In the genomic region with DNA sequence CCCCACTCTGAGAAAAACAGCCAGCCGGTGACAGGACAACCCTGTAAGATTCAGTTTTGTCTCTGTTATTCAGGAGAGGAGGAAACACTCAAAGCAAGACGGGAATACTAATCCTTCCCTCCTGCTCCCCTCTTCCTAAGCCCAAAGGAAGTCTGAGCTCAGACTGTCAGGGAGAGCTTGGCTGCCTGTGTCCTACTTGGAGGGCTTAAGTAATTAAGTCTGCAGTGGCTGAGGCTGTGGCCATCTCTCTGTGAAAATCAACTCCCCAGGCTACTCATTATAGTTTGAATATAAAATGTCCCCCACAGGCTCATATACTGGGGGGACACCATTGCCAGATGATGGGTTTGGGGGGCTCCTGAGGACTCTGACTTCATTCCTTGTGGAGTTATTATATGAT, we compare ENCODE assay signal across 25 mouse cellular contexts. TPM values are rescaled to one million over a fixed set of nuclear protein-coding genes. Genes with fewer than 3 reads are reported as not detected.
DNase-seq lines count a peak whose midpoint lies in the region; ATAC-seq and TF ChIP-seq lines count a peak whose summit lies in the region.
"Had no signal": no experiment of that assay in that cellular context is flagged by ENCODE, and none has a peak within 500 bp of the region (broad histone marks: within the 10 kb centered on the region; RNA-seq: fewer than 3 reads in every experiment).

No protein-coding gene starts in this region.

- WGBS in forebrain, postnatal 0 days: 34% methylated on average over 2 of the region's 2 CpGs
- 52% methylated on average over 2 of the region's 2 CpGs for WGBS in forebrain, embryonic 10.5 days
- WGBS in hindbrain, embryonic 15.5 days: 65% methylated on average over 2 of the region's 2 CpGs
- WGBS in midbrain, postnatal 0 days: 23% methylated on average over 2 of the region's 2 CpGs
- WGBS in heart, embryonic 10.5 days: 60% methylated on average over 2 of the region's 2 CpGs

- H3K4me2 ChIP-seq in forebrain, postnatal 0 days (ENCODE audit: low read depth): no peak overlapping the region
- no peak overlapping the region for H3K4me2 ChIP-seq in hindbrain, embryonic 15.5 days
- no peak overlapping the region for H3K4me2 ChIP-seq in midbrain, postnatal 0 days (ENCODE audit: low read depth, low read length, poor library complexity, severe bottlenecking)
- H3K4me2 ChIP-seq: kidney, embryonic 15.5 days; limb, embryonic 12.5 days; liver, embryonic 12.5 days; lung, embryonic 14.5 days; stomach, embryonic 15.5 days had no signal

- no peak for DNase-seq in forebrain, postnatal 0 days
- DNase-seq in forebrain, embryonic 10.5 days (ENCODE audit: extremely low spot score, low spot score): no peak
- no peak for DNase-seq in midbrain, postnatal 0 days (ENCODE audit: low spot score)
- DNase-seq in heart, embryonic 10.5 days (ENCODE audit: low spot score): no peak
- no peak for DNase-seq in heart, adult 11 months
- DNase-seq: cerebellum, adult 18-20 months; cerebellum, postnatal 25 days; embryo, embryonic 11 days; heart, postnatal 36 days; lung, embryonic 14.5 days; right cerebral cortex, postnatal 25 days; thymus, adult 18-20 months; thymus, postnatal 4 days had no signal

- H3K9me3 ChIP-seq in forebrain, postnatal 0 days (ENCODE audit: low read length): no peaks in the 10 kb centered on the region
- no peaks in the 10 kb centered on the region for H3K9me3 ChIP-seq in forebrain, embryonic 10.5 days
- H3K9me3 ChIP-seq in hindbrain, embryonic 15.5 days: no peaks in the 10 kb centered on the region
- H3K9me3 ChIP-seq in midbrain, postnatal 0 days (ENCODE audit: low read length): no peaks in the 10 kb centered on the region
- H3K9me3 ChIP-seq in heart, embryonic 10.5 days: no peaks in the 10 kb centered on the region
- H3K9me3 ChIP-seq: kidney, embryonic 15.5 days; limb, embryonic 12.5 days; liver, embryonic 12.5 days; stomach, embryonic 15.5 days had no signal

- no peak overlapping the region for H3K4me3 ChIP-seq in forebrain, postnatal 0 days (ENCODE audit: low read depth, low read length)
- H3K4me3 ChIP-seq in forebrain, embryonic 10.5 days: no peak overlapping the region
- no peak overlapping the region for H3K4me3 ChIP-seq in bone marrow macrophage, adult 2 months (ENCODE audit: insufficient read depth, low read length)
- H3K4me3 ChIP-seq in hindbrain, embryonic 15.5 days: no peak overlapping the region
- no peak overlapping the region for H3K4me3 ChIP-seq in midbrain, postnatal 0 days (ENCODE audit: low read depth, low read length)
- H3K4me3 ChIP-seq in heart, embryonic 10.5 days: no peak overlapping the region
- H3K4me3 ChIP-seq: kidney, embryonic 15.5 days; limb, embryonic 12.5 days; liver, embryonic 12.5 days; stomach, embryonic 15.5 days had no signal

- H3K4me1 ChIP-seq in forebrain, postnatal 0 days (ENCODE audit: insufficient read depth): no peaks in the 10 kb centered on the region
- 0 out of 2 replicates have a peak, but pooled peaks cover 6% of the 10 kb centered on the region for H3K4me1 ChIP-seq in forebrain, embryonic 10.5 days
- H3K4me1 ChIP-seq in bone marrow macrophage, adult 2 months (ENCODE audit: control insufficient read depth, insufficient read depth, low read length): peaks cover 33% of the 10 kb centered on the region
- peaks cover 2% of the 10 kb centered on the region; the same call in 1 of the 2 replicates for H3K4me1 ChIP-seq in hindbrain, embryonic 15.5 days (replicated peaks)
- H3K4me1 ChIP-seq in midbrain, postnatal 0 days (ENCODE audit: insufficient read depth, low read length): 0 out of 2 replicates have a peak, but pooled peaks cover 2% of the 10 kb centered on the region
- H3K4me1 ChIP-seq in heart, embryonic 10.5 days: peaks cover 13% of the 10 kb centered on the region; the same call in 1 of the 2 replicates
- H3K4me1 ChIP-seq: stomach, embryonic 15.5 days had no signal

- no peak for TF ChIP-seq POLR2A in bone marrow macrophage, adult 2 months (IDR thresholded peaks at IDR 0.05; ENCODE audit: borderline replicate concordance, low read depth, low read length)

- TF ChIP-seq CTCF in forebrain, postnatal 0 days (IDR thresholded peaks at IDR 0.05; ENCODE audit: low read depth): no peak
- TF ChIP-seq CTCF in bone marrow macrophage, adult 2 months (IDR thresholded peaks at IDR 0.05; ENCODE audit: low read depth, low read length): no peak
- no peak for TF ChIP-seq CTCF in midbrain, postnatal 0 days (IDR thresholded peaks at IDR 0.05)

- no peaks in the 10 kb centered on the region for H3K27me3 ChIP-seq in forebrain, postnatal 0 days (ENCODE audit: insufficient read depth, low read length)
- no peaks in the 10 kb centered on the region for H3K27me3 ChIP-seq in forebrain, embryonic 10.5 days (ENCODE audit: poor library complexity, severe bottlenecking)
- no peaks in the 10 kb centered on the region for H3K27me3 ChIP-seq in hindbrain, embryonic 15.5 days
- no peaks in the 10 kb centered on the region for H3K27me3 ChIP-seq in midbrain, postnatal 0 days (ENCODE audit: insufficient read depth, low read length)
- peaks cover 13% of the 10 kb centered on the region; the same call in 1 of the 2 replicates for H3K27me3 ChIP-seq in heart, embryonic 10.5 days (ENCODE audit: insufficient read depth, poor library complexity, severe bottlenecking)
- H3K27me3 ChIP-seq: limb, embryonic 12.5 days; Patski; stomach, embryonic 15.5 days had no signal

- no peak overlapping the region for H3K9ac ChIP-seq in forebrain, postnatal 0 days
- no peak overlapping the region for H3K9ac ChIP-seq in hindbrain, embryonic 15.5 days
- no peak overlapping the region; the same call in 1 of the 2 replicates for H3K9ac ChIP-seq in midbrain, postnatal 0 days (replicated peaks; ENCODE audit: low read length, poor library complexity, severe bottlenecking)
- H3K9ac ChIP-seq: kidney, embryonic 15.5 days; limb, embryonic 12.5 days; liver, embryonic 12.5 days; lung, embryonic 14.5 days; stomach, embryonic 15.5 days had no signal

- H3K36me3 ChIP-seq in forebrain, postnatal 0 days (ENCODE audit: insufficient read depth): peaks cover 28% of the 10 kb centered on the region
- H3K36me3 ChIP-seq in forebrain, embryonic 10.5 days (replicated peaks): peaks cover 32% of the 10 kb centered on the region
- H3K36me3 ChIP-seq in hindbrain, embryonic 15.5 days: peaks cover 14% of the 10 kb centered on the region; the same call in 1 of the 2 replicates
- peaks cover 10% of the 10 kb centered on the region; the same call in 1 of the 2 replicates for H3K36me3 ChIP-seq in midbrain, postnatal 0 days (ENCODE audit: insufficient read depth, low read length)
- H3K36me3 ChIP-seq in heart, embryonic 10.5 days: peaks cover 27% of the 10 kb centered on the region

- no peak overlapping the region for H3K27ac ChIP-seq in forebrain, postnatal 0 days (ENCODE audit: low read depth, low read length)
- H3K27ac ChIP-seq in forebrain, embryonic 10.5 days: no peak overlapping the region
- peak overlapping the region; percentile 15; the same call in 1 of the 2 replicates for H3K27ac ChIP-seq in bone marrow macrophage, adult 2 months (ENCODE audit: insufficient read depth, low read depth, low read length)
- peak overlapping the region; percentile 32; the same call in 1 of the 2 replicates for H3K27ac ChIP-seq in hindbrain, embryonic 15.5 days (replicated peaks)
- peak overlapping the region; percentile 70 for H3K27ac ChIP-seq in midbrain, postnatal 0 days (ENCODE audit: low read depth, low read length)
- H3K27ac ChIP-seq in heart, embryonic 10.5 days: no peak overlapping the region
- H3K27ac ChIP-seq: kidney, embryonic 15.5 days; limb, embryonic 12.5 days; liver, embryonic 12.5 days; stomach, embryonic 15.5 days had no signal

- ATAC-seq in forebrain, postnatal 0 days: 0 out of 2 replicates have a peak, but pooled peaks have one; percentile 28
- ATAC-seq in hindbrain, embryonic 15.5 days (ENCODE audit: low FRiP score, low read depth): no peak
- peak; percentile 53 for ATAC-seq in midbrain, postnatal 0 days (ENCODE audit: low FRiP score)
- no peak for ATAC-seq in erythroblast, adult 5-6 weeks (replicated peaks; ENCODE audit: low FRiP score, poor library complexity, severe bottlenecking)
- ATAC-seq: CD4-positive, CD25-positive, alpha-beta regulatory T cell, adult 4 months; intestine, embryonic 16.5 days; liver, embryonic 12.5 days had no signal

RNA-seq across cellular contexts. Expression of a gene that starts 14.2 kb away (rescaled TPM):
- total RNA-seq in forebrain, postnatal 0 days (2014; rRNA removed): 3.5 and 5.1 TPM in 2 replicates
- polyA plus RNA-seq in forebrain, postnatal 0 days (2015; fragmentation: Nextera tagmentation; extraction: Ambion mirVana): 4.4 and 6.0 TPM in 2 replicates
- polyA plus RNA-seq in forebrain, embryonic 10.5 days (2016; fragmentation: Nextera tagmentation; extraction: Ambion mirVana): 0.16 and 0.24 TPM in 2 replicates
- polyA plus RNA-seq in bone marrow macrophage, adult 2 months (2012; ENCODE audit: insufficient read depth, insufficient read length, missing spikeins): 0.54 TPM in 1 of 2 replicates, not detected in the other
- polyA plus RNA-seq in hindbrain, embryonic 15.5 days (2015; fragmentation: Nextera tagmentation; extraction: Ambion mirVana): 2.1 and 2.3 TPM in 2 replicates
- total RNA-seq in midbrain, postnatal 0 days (2014; rRNA removed): 4.9 and 7.8 TPM in 2 replicates
- polyA plus RNA-seq in midbrain, postnatal 0 days (2015; fragmentation: Nextera tagmentation; extraction: Ambion mirVana): 5.0 and 5.3 TPM in 2 replicates
- polyA plus RNA-seq in heart, embryonic 10.5 days (2016; fragmentation: Nextera tagmentation; extraction: Ambion mirVana): not detected in 2 replicates
- not detected in 2 replicates for total RNA-seq in erythroblast, adult 5-6 weeks (2015; ENCODE audit: low replicate concordance)
- 0.94 TPM in 1 of 2 replicates, not detected in the other for total RNA-seq in erythroblast, adult 5-6 weeks (2017; ENCODE audit: low replicate concordance)
- polyA plus RNA-seq: heart, embryonic 14.5 days; kidney, embryonic 15.5 days; limb, embryonic 12.5 days; liver, embryonic 12.5 days; lung, embryonic 14.5 days had no signal

RNA-seq across cellular contexts. Expression of a gene that starts 28.1 kb away (rescaled TPM):
- total RNA-seq in forebrain, postnatal 0 days (2014; rRNA removed): 62.6 and 74.9 TPM in 2 replicates
- 37.6 and 41.9 TPM in 2 replicates for polyA plus RNA-seq in forebrain, postnatal 0 days (2015; fragmentation: Nextera tagmentation; extraction: Ambion mirVana)
- 57.3 and 57.6 TPM in 2 replicates for polyA plus RNA-seq in forebrain, embryonic 10.5 days (2016; fragmentation: Nextera tagmentation; extraction: Ambion mirVana)
- 62.0 and 62.8 TPM in 2 replicates for polyA plus RNA-seq in bone marrow macrophage, adult 2 months (2012; ENCODE audit: insufficient read depth, insufficient read length, missing spikeins)
- 49.0 and 56.1 TPM in 2 replicates for polyA plus RNA-seq in hindbrain, embryonic 15.5 days (2015; fragmentation: Nextera tagmentation; extraction: Ambion mirVana)
- total RNA-seq in midbrain, postnatal 0 days (2014; rRNA removed): 55.7 and 62.3 TPM in 2 replicates
- polyA plus RNA-seq in midbrain, postnatal 0 days (2015; fragmentation: Nextera tagmentation; extraction: Ambion mirVana): 36.7 and 40.6 TPM in 2 replicates
- polyA plus RNA-seq in heart, embryonic 10.5 days (2016; fragmentation: Nextera tagmentation; extraction: Ambion mirVana): 38.4 and 40.5 TPM in 2 replicates
- 18.4 and 27.1 TPM in 2 replicates for total RNA-seq in erythroblast, adult 5-6 weeks (2015; ENCODE audit: low replicate concordance)
- 20.4 and 20.8 TPM in 2 replicates for total RNA-seq in erythroblast, adult 5-6 weeks (2017; ENCODE audit: low replicate concordance)

RNA-seq across cellular contexts. Expression of a gene that starts 29.0 kb away (rescaled TPM):
- total RNA-seq in forebrain, postnatal 0 days (2014; rRNA removed): 51.1 and 62.9 TPM in 2 replicates
- 53.6 and 59.5 TPM in 2 replicates for polyA plus RNA-seq in forebrain, postnatal 0 days (2015; fragmentation: Nextera tagmentation; extraction: Ambion mirVana)
- 64.4 and 65.8 TPM in 2 replicates for polyA plus RNA-seq in forebrain, embryonic 10.5 days (2016; fragmentation: Nextera tagmentation; extraction: Ambion mirVana)
- polyA plus RNA-seq in bone marrow macrophage, adult 2 months (2012; ENCODE audit: insufficient read depth, insufficient read length, missing spikeins): 47.0 and 51.9 TPM in 2 replicates
- 62.8 and 69.1 TPM in 2 replicates for polyA plus RNA-seq in hindbrain, embryonic 15.5 days (2015; fragmentation: Nextera tagmentation; extraction: Ambion mirVana)
- 51.5 and 54.4 TPM in 2 replicates for total RNA-seq in midbrain, postnatal 0 days (2014; rRNA removed)
- polyA plus RNA-seq in midbrain, postnatal 0 days (2015; fragmentation: Nextera tagmentation; extraction: Ambion mirVana): 56.1 and 64.3 TPM in 2 replicates
- polyA plus RNA-seq in heart, embryonic 10.5 days (2016; fragmentation: Nextera tagmentation; extraction: Ambion mirVana): 58.6 and 64.6 TPM in 2 replicates
- total RNA-seq in erythroblast, adult 5-6 weeks (2015; ENCODE audit: low replicate concordance): 21.5 and 35.4 TPM in 2 replicates
- 20.1 and 34.9 TPM in 2 replicates for total RNA-seq in erythroblast, adult 5-6 weeks (2017; ENCODE audit: low replicate concordance)

RNA-seq across cellular contexts. Expression of a gene that starts 39.7 kb away (rescaled TPM):
- total RNA-seq in forebrain, postnatal 0 days (2014; rRNA removed): 6.5 and 7.7 TPM in 2 replicates
- 1.1 and 2.5 TPM in 2 replicates for polyA plus RNA-seq in forebrain, postnatal 0 days (2015; fragmentation: Nextera tagmentation; extraction: Ambion mirVana)
- polyA plus RNA-seq in forebrain, embryonic 10.5 days (2016; fragmentation: Nextera tagmentation; extraction: Ambion mirVana): 0.44 and 0.45 TPM in 2 replicates
- not detected in 2 replicates for polyA plus RNA-seq in bone marrow macrophage, adult 2 months (2012; ENCODE audit: insufficient read depth, insufficient read length, missing spikeins)
- 0.98 and 1.5 TPM in 2 replicates for polyA plus RNA-seq in hindbrain, embryonic 15.5 days (2015; fragmentation: Nextera tagmentation; extraction: Ambion mirVana)
- total RNA-seq in midbrain, postnatal 0 days (2014; rRNA removed): 6.2 and 8.7 TPM in 2 replicates
- polyA plus RNA-seq in midbrain, postnatal 0 days (2015; fragmentation: Nextera tagmentation; extraction: Ambion mirVana): 2.2 and 2.3 TPM in 2 replicates
- polyA plus RNA-seq in heart, embryonic 10.5 days (2016; fragmentation: Nextera tagmentation; extraction: Ambion mirVana): 0.06 and 0.18 TPM in 2 replicates
- not detected in 2 replicates for total RNA-seq in erythroblast, adult 5-6 weeks (2015; ENCODE audit: low replicate concordance)
- not detected in 2 replicates for total RNA-seq in erythroblast, adult 5-6 weeks (2017; ENCODE audit: low replicate concordance)
- total RNA-seq: granulocyte monocyte progenitor cell, adult 5-6 weeks had no signal
- polyA plus RNA-seq: CD4-positive, CD25-positive, alpha-beta regulatory T cell, adult 4 months had no signal

RNA-seq across cellular contexts. Expression of a gene that starts 59.1 kb away (rescaled TPM):
- 23.5 and 26.9 TPM in 2 replicates for total RNA-seq in forebrain, postnatal 0 days (2014; rRNA removed)
- polyA plus RNA-seq in forebrain, postnatal 0 days (2015; fragmentation: Nextera tagmentation; extraction: Ambion mirVana): 36.6 and 46.4 TPM in 2 replicates
- 67.1 TPM in 2 replicates for polyA plus RNA-seq in forebrain, embryonic 10.5 days (2016; fragmentation: Nextera tagmentation; extraction: Ambion mirVana)
- polyA plus RNA-seq in bone marrow macrophage, adult 2 months (2012; ENCODE audit: insufficient read depth, insufficient read length, missing spikeins): 6.6 and 7.8 TPM in 2 replicates
- polyA plus RNA-seq in hindbrain, embryonic 15.5 days (2015; fragmentation: Nextera tagmentation; extraction: Ambion mirVana): 47.5 and 51.4 TPM in 2 replicates
- 23.1 and 33.8 TPM in 2 replicates for total RNA-seq in midbrain, postnatal 0 days (2014; rRNA removed)
- 41.5 and 47.0 TPM in 2 replicates for polyA plus RNA-seq in midbrain, postnatal 0 days (2015; fragmentation: Nextera tagmentation; extraction: Ambion mirVana)
- polyA plus RNA-seq in heart, embryonic 10.5 days (2016; fragmentation: Nextera tagmentation; extraction: Ambion mirVana): 22.7 and 29.8 TPM in 2 replicates
- 9.6 and 18.2 TPM in 2 replicates for total RNA-seq in erythroblast, adult 5-6 weeks (2015; ENCODE audit: low replicate concordance)
- 7.2 and 21.6 TPM in 2 replicates for total RNA-seq in erythroblast, adult 5-6 weeks (2017; ENCODE audit: low replicate concordance)

Comparison
In these comparisons a context has a peak if more than half of its experiments do, and no peak if none do; other contexts are left out.
1. ATAC-seq: peak in forebrain, postnatal 0 days (single experiment) and midbrain, postnatal 0 days (single experiment); none in hindbrain, embryonic 15.5 days (single experiment) and erythroblast, adult 5-6 weeks (single experiment).
2. H3K27ac ChIP-seq: peak in bone marrow macrophage, adult 2 months (single experiment), hindbrain, embryonic 15.5 days (single experiment) and midbrain, postnatal 0 days (single experiment); none in forebrain, postnatal 0 days (single experiment), forebrain, embryonic 10.5 days (single experiment) and heart, embryonic 10.5 days (single experiment).